Mouse (Mus musculus): ENCODE measurements around the gene Mvb12b. TPM values are rescaled to one million over a fixed set of nuclear protein-coding genes. Genes with fewer than 3 reads are reported as not detected.

Gene Mvb12b
- total RNA-seq, 2 experiments from 2014 or later = 17.3 to 18.0 TPM

DNA sequence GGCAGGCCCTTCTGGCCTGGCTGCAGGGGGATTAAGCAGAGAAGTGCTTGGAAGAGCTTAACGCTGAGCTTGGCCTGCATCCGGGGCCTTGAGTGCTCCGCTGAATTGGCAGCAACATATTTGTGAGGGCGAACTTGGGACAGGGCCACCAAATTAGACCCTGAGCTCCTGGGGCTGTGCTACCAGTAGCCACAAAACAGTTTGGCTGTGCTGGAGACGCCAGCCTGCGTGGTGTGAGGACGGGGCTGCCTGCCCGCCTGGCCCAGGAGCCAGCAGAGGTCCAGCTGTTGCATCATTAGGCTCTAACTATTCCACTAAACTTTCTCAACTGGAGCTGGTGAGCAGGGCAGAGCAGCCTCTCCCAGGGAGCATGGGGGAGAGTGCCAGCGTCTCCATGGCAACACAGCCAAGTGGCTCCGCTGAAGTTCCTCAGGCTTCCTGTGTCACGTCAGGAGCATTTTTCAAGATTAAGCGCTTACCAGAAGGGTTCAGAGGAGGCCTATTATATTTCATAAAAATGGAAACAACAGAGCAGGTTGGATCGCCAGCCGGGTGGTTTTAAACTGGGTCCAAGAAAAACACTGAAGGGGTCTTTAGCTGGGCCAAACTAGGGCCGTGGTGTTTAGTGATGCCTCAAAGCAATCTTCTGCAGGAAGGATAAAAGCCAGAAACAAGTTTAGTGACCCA lies 134.0 kb downstream of the Mvb12b start:
- DNase-seq = peak; percentile 80 to 84
- intact Hi-C loops (cut with DNase I) = no loop called here

DNA sequence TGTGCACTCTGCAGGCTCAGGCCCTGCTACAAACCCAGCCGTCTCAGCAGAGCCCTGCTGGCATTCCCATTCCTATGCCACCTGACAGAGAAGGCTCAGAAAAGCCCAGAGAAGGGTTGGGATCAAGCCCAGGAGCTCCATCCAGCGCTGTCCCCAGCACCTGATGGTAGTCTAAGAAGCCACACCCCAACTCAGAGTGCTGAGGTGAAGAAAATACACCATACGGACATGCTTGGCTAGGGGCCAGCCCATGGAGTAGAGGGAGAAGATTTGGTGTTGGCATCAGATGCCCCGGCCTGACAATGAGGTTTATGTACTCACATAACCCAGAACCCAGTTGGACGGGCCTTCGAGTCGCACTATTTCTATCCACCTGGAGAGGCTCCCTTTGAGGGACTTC lies 137.1 kb downstream of the Mvb12b start:
- no peak for DNase-seq
- intact Hi-C loops (cut with DNase I) = no loop called here

DNA sequence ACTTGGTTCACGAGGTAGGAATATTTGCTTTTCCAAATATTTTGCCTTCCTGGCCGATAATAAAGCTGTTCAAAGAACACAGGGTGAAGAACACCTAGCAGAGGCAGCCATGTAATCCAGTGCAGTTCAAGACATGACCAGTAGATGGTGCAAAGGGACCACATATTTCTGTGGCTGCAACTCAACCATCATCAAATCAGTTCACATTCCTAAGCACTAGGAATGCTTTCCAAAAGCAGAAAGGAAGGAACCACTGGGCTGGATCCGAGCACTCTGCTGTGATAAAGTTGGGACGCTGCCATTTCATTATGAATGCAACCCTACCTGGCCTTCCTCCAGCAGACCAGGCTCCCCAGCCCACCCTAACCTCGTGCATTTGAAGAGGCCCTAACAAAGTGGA lies 141.3 kb downstream of the Mvb12b start:
- peak; percentile 74 to 79 for DNase-seq
- intact Hi-C loops (cut with DNase I) = loop anchor here (1.0 to 5.0 kb wide), 5 partner anchors 75 to 891 kb away; no protein-coding TSS in a partner anchor

DNA sequence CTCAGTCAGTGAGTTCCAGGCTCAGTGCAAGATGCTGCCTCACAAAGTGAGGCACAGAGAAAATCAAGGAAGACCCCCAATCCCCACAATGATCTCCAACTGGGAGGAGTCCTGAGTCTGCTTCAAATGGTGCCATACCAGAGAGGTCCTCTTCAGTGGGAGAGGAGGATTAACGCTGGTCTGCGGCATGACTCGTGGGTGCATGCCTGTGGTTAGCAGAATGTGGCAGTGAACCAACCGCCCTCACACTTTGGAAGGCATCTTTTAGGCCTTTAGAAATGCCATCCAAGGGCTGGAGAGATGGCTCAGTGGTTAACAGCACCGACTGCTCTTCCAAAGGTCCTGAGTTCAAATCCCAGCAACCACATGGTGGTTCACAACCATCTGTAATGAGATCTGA lies 142.0 kb downstream of the Mvb12b start:
- intact Hi-C loops (cut with DNase I) = loop anchor here (1.0 to 5.0 kb wide), 5 partner anchors 76 to 892 kb away; no protein-coding TSS in a partner anchor
- DNase-seq = no peak

DNA sequence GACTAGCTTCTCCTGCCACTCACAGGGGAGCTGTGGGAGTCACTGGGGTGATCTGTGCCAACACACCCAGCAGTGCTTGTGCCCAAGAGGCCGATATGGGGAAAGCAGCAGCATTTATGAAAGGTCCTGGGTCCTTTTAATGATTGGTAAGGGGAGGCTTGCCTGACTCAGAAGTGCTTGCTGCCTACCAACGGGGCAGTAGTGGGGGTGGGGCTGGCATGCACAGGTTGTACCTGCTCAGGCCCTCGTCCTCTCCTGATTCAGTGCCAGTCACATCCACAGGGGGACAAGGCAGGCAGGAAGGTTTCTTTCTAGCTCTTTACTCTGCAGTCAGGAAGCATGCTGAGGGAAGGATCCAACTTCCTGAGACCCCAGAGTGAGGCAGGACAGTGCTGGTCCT lies 150.6 kb downstream of the Mvb12b start:
- DNase-seq = no peak
- intact Hi-C loops (cut with DNase I) = no loop called here

DNA sequence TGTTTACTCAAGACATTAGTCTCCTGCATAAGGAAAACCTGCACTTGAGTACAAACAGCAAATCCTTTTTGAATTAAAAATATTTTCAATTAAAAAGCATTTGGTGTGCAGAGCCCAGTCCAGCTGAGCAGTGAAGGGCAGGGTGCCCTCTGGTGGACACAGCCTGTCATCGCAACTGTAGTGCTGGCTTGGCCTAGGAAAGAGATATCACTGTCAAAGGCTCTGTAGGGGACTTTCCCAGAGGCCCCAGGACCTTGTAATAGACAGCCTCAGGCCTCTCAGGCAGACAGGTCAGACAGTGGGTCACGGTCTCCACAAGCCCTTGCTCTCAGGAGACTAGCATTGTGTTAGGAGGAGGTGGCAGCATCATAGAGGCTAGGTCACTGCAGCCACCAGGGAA lies 151.0 kb downstream of the Mvb12b start:
- intact Hi-C loops (cut with DNase I) = no loop called here
- peak; percentile 66 to 74 for DNase-seq

DNA sequence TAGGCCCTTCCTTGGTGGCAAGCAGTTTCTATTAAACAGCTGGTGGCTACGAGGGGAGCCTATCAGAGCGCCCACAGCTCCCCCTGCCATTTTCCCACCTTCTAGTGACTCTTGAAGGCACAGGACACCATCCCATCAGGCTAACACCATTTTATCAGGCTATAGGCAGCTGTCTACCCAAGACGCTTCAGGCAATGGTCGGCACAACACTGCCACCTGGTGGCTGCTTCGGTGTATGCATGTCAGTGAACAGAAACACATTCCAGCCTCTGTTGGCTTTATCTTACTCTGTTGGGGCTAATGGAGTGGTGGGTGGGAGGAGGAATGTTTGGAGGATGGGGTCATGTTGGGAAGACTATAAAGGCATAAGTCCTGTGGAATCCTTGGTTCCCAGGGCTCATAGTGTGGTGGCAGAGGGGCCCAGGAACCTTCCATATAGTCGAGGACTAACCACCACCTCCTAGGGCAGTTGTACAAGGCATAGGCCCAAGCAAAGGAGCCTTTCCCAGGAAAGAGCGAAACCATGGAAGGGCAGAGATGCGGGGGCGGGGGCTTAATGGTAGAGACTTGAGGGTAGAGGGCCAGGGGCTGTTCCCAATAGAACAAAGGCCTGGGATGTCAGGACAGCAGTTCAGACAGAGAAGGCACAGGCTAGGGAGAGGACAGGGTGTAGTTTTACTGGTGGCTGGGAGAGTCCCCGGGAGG lies 152.8 kb downstream of the Mvb12b start:
- intact Hi-C loops (cut with DNase I) = loop anchor here (1.0 to 2.0 kb wide), 2 partner anchors 53 to 248 kb away; no protein-coding TSS in a partner anchor
- peak; percentile 77 to 87 for DNase-seq

DNA sequence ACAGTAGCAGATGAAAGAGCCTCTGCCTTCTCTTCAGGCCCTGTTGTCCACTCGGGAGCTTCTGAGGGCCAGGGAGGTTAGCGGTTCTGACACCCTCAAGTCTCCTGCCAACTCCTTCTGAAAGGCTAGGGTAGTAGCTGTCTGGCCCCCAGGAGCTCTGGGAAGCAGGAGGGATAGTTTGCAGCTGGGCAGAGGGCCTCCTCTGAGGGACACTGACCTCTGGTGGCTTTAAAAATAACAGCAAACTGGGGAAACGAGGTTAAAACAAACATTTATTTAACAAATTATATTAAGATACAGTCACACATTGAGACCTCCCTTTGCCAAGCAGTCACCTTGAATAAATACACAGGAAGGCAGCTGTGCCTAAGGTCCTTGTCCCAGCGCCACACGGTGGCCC lies 158.0 kb downstream of the Mvb12b start:
- intact Hi-C loops (cut with DNase I) = no loop called here
- DNase-seq = no peak

DNA sequence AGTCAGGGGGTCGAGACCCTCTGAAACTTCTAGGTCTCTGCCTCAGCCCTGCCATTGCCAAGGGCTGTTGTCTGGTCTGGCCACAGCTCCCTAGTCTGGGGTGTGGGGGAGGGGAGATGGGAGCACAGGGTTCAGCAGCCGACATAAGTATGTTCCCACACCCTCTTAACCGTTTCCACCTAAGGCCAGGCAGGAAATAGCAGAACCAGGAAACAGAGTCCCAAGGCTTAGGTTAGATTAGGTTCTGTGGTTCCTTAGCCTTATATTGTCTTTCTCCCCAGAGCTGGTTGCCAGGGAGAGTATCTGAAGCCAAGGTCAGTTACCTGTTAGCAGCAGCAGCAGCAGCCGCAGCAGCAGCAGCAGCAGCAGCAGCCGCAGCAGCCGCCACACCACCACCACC lies 160.5 kb downstream of the Mvb12b start:
- intact Hi-C loops (cut with DNase I) = no loop called here
- no peak for DNase-seq

DNA sequence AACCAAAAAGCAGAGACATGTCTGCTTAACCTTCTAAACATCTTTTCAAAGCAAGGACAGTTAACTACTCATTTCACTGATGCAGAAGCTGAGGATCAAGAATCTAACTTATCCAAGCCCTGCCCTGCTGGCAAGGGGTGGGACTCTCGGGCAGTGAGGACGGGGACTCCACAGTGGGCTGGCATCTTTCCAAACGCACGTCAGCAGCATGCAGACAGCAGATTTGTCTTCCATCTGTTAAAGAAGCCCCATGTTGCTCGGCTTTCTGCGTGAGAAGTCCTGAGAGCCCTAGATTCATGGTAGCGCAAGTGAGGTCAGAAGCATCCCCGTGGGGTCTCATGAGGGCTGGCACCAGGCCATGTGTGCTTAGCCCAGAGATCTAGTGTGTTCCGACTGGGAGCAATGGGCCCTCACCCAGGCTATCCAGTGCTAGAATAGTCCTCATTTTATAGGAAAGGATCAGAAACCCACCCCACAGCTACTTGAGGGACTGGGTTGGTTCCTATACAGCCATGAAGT lies 167.3 kb downstream of the Mvb12b start:
- no peak for DNase-seq
- intact Hi-C loops (cut with DNase I) = no loop called here

DNA sequence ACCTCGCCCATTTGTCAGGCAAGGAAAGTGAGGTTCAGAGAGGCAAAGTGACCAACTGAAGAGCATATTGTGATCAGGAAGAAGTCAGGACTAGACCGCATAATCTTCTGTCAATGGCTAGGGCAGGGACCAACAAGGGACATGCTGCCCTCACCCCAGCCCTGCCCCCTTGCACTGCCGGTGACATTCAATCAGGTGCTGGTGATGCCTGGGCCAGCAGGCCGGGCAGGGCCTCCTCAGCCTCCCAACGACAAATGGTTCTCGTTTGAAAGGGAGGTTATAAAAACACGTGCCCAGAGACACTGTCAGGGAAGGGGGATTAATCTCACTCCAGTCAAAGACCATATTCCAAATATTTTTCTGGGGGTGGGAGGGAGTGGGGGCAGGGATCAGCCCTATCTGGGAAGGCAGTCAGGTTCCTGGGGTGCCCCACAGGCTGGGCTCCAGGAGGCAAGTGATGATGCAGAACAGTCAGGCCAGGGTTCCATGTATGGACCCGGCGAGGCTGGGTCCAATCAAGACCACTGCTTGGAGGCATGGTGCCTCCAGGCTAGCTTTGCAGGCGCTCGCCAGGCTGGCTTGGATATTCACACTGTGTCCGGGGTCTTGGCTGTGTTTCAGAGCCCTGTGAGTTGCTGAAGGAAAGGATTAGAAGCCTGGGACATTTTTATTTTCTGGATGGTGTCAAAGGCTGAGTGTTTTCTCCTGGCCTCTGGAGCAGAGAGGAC lies 168.2 kb downstream of the Mvb12b start:
- intact Hi-C loops (cut with DNase I) = no loop called here
- no peak for DNase-seq

DNA sequence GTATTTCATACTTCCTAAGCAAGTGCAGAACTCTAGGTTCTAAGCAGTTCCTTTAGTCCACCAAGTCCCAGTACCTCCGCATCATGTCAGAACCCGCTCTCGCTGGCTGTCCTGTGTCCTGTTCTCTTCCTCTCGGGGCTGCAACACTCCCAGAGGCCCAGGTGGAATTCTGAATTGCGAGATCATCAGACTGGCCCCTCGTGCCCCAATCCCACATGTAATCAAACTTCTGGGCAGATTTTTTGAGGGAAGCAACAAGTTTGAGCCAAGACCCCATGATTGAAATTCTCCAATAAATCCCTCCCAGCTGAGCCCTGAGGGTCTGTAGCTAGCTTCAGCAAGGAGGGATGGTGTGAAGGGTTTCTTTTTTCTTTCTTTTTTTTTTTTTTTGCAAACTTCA lies 169.2 kb downstream of the Mvb12b start:
- intact Hi-C loops (cut with DNase I) = no loop called here

DNA sequence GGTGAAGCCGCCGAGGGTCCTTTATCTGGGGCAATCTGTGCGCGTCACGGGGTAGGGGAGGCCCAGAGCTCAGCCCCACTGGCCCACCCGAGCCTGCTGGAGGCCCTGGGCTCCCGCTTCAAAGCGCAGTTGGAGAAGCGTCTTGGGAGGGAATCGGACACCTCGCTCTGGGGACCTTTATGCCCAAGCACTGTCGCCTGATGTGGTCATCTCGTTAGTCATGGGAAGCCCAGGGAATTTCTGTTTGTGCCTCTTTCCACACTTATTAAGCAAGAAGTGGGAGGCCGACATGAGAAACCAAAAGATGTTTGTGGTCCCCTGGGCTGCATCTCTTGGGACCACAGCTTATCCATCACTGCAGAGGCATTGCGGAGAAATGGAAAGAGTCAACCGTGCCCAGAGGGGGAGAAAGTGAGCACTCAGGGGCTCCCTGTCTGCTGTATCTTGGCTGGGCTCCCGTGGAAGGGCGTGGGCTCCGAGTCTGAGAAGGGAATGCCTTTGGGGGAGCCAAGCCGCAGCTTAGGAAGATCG lies 169.9 kb downstream of the Mvb12b start:
- intact Hi-C loops (cut with DNase I) = no loop called here
- no peak for DNase-seq

More for the DNA sequence above, 169.2 kb downstream of the Mvb12b start:
- no peak for DNase-seq

DNA sequence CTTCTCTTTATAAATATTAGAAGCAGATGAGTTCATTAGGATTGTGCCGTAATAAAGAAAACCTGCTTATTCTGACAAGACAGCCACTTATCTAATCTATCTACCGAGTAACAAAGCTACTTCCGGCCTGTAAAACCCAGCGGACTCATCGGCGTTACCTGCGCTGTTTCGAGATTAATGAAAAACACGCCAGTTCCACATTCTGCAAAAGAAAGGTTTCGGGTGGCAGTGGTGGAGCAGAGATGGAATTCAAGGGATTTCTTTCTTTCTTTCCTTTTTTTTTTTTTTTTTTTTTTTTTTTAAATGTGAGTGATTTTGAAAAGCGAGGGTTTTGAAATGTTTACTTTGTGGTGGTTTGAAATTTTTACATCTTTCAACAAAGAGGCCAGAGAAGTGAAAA lies 170.4 kb downstream of the Mvb12b start:
- DNase-seq = no peak
- intact Hi-C loops (cut with DNase I) = no loop called here

DNA sequence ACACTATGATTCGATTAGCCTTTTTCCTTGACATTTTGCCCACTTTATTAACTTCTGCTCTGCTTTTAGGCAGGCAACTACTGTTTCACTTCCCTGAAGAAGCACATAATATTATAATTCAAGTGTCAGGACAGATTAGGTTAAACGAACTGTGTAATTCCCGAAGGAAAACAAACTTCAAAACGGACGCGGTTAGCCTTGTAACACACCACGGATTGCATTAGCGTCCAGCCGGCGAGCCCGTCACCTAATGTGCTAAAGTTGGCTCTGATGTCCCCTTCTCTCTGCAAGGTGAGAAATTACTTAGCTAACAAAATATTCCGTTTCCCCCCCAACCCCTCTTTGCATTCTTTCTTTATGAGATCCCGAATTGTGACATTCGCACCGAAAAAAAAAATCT lies 170.9 kb downstream of the Mvb12b start:
- no peak for DNase-seq
- intact Hi-C loops (cut with DNase I) = no loop called here

DNA sequence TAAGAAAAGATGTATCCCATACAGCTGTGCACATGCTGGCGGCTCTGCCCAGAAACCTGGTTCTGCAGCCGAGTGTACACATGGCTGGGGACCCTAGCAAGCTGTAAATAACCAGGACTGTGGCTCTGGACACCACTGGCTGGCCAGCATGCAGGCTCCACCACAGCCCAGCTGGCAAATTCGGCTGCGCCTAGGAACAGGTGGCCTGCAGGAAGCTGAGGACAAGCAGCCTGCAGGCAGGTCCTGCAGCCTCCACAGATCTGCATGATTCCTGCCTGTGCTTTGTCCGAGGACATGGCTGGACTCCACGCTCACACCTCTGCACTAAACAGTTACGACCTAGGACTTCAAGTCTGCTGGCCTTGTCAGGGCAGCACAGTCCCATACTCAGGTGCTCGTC lies 172.8 kb downstream of the Mvb12b start:
- DNase-seq = no peak
- intact Hi-C loops (cut with DNase I) = no loop called here

DNA sequence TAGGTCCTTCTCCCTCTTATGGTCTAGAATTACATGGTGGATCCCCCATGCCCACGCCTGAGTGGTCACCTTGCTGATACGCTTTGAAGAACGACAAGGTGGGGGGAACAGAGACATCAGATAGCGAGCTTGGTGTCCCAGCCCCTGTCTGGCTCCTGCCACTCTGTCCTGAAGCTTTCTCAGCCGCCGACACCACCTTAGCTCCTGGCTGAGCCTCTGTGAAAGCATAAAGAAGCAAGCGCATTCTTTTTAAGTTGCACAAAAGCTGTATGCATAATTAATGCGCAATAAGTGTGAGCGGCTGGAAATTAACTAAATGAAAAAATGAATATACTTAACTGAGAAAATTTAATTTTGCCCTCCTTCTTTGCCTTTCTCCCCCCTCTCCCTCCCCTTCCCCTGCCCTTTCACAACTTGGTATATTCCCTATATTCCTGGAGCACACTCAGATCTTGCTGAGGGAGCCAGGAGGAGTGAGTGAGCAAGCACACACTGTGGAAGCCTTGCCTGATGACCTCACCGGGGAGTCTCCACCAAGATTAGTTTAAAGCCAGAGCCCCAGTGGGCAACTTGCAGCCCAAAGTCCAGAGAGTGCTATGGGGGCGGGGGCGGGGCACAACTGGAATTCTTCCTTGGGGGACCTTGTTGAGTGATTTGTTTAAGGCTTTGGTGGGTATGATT lies 174.0 kb downstream of the Mvb12b start:
- no peak for DNase-seq
- intact Hi-C loops (cut with DNase I) = no loop called here

DNA sequence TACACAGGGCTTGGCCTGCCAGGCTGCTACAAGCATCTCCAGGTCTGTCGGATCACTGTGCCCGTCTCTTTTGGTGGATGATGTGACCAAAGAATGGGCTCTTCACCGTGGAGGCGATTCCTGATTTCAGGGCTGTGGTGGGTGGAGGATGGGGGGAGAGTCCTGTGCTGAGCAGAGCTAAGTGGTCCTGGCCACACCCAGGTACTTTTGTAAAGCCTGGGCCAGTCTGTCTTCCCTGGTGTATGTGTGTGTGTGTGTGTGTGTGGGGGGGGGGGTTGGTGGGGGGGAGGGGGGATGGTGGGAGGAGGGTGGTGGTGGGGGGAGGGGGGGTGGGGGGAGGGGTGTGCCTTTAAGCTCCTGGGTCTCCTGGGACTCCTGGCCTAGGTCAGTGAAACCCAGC lies 174.9 kb downstream of the Mvb12b start:
- no peak for DNase-seq
- intact Hi-C loops (cut with DNase I) = no loop called here

DNA sequence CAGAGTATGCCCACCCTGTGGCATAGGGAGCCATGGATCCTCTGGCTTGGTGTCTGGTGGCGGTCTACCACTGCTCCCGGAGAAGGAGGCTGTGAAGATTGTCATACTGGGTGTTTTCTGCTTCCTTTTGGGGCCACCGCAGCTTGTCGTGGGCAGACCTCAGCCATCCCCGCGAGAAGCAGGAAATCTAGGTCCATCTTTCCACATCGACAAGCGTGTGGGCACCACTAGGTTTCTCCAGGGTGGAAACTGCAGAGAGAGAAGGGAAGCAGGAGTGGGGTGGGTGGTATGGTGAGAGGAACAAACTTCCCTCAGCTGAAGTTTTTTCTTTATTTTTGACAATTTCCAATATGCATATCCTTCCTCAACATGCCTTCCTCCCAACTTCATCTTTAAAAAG lies 178.9 kb downstream of the Mvb12b start:
- DNase-seq = no peak
- intact Hi-C loops (cut with DNase I) = loop anchor here (2.0 kb wide), 1 partner anchor 28 kb away; no protein-coding TSS in a partner anchor

DNA sequence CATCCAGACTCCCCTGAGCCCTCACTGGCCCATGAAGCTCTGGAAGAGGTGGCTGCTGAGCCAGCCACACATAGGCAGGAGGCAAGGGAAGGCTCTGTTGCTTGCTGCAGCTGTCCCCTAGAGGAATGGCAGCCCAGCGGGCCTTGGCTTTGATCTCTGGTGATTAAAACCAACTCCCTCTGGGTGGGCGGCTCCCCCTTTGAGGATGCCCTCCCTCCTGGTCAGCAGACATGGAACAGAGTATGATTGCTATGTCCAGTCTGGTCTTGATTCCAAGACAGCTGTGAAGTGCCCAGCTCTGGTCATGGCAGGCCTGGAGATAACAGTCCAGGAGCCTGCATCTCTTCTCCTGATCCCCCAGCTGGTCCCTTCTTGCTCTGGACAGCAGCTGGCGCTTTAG lies 179.7 kb downstream of the Mvb12b start:
- intact Hi-C loops (cut with DNase I) = loop anchor here (2.0 kb wide), 1 partner anchor 27 kb away; no protein-coding TSS in a partner anchor
- no peak for DNase-seq
